Mouse (Mus musculus): ENCODE measurements around the gene Rpa1. TPM values are rescaled to one million over a fixed set of nuclear protein-coding genes. Genes with fewer than 3 reads are reported as not detected.
"Not testable (repeated sequence)": the region's sequence is repeated elsewhere in the genome, so short reads cannot be mapped to it uniquely, and the experiment has no call there.

Gene Rpa1
- polyA plus RNA-seq (2016; fragmentation: Nextera tagmentation; extraction: Ambion mirVana): 153 and 163 TPM in 2 replicates

GRCm38 (mm10) chr11:75348199-75348889 lies at the start of gene Rpa1, which contains the start of gene Smyd4:
Rpa1 (minus strand) TSS chr11:75348324.
Smyd4 (plus strand) TSS chr11:75348433.
- Histone ChIP-seq H3K9me3 (no peaks in the 10 kb centered on the region), H3K4me2 (peak within 1 kb of the TSS; percentile 83), H3K4me3 (replicated peaks) (peak within 1 kb of the TSS; percentile 70), H3K9ac (replicated peaks) (peak within 1 kb of the TSS; percentile 79), H3K27me3 (no peaks in the 10 kb centered on the region), H3K4me1 (replicated peaks) (peaks cover 18% of the 10 kb centered on the region), H3K36me3 (peaks cover 6% of the 10 kb centered on the region), H3K27ac (peak within 1 kb of the TSS; percentile 75)
- ATAC-seq (ENCODE audit: insufficient number of reproducible peaks, insufficient read depth, low FRiP score, low TSS enrichment, low read depth): peak; percentile 100
- under 1% methylated on average over 56 of the region's 56 CpGs for WGBS

- H3K9me3 ChIP-seq: no peaks in the 10 kb centered on the region
- 77% methylated on average over 7 of the region's 7 CpGs for WGBS
- peaks cover 9% of the 10 kb centered on the region; the same call in 1 of the 2 replicates for H3K36me3 ChIP-seq
- H3K4me2 ChIP-seq: no peak overlapping the region
- H3K4me1 ChIP-seq (replicated peaks): no peaks in the 10 kb centered on the region
- H3K9ac ChIP-seq (replicated peaks): no peak overlapping the region
- no peaks in the 10 kb centered on the region for H3K27me3 ChIP-seq
- H3K27ac ChIP-seq: no peak overlapping the region
- no peak for ATAC-seq (ENCODE audit: insufficient number of reproducible peaks, insufficient read depth, low FRiP score, low TSS enrichment, low read depth)
- H3K4me3 ChIP-seq (replicated peaks): no peak overlapping the region
Measured at GRCm38 (mm10) chr11:75397452-75397851, 49.3 kb upstream of the Rpa1 start.

- Histone ChIP-seq H3K4me1 (replicated peaks) (no peaks in the 10 kb centered on the region), H3K9ac (replicated peaks) (no peak overlapping the region), H3K27me3 (no peaks in the 10 kb centered on the region), H3K4me2 (no peak overlapping the region), H3K4me3 (replicated peaks) (no peak overlapping the region), H3K36me3 (peaks cover 10% of the 10 kb centered on the region; the same call in 1 of the 2 replicates), H3K27ac (no peak overlapping the region), H3K9me3 (no peaks in the 10 kb centered on the region)
- 88% methylated on average over 1 of the region's 1 CpGs for WGBS
- ATAC-seq (ENCODE audit: insufficient number of reproducible peaks, insufficient read depth, low FRiP score, low TSS enrichment, low read depth): no peak
Measured at GRCm38 (mm10) chr11:75395611-75396010, 47.5 kb upstream of the Rpa1 start.

GRCm38 (mm10) chr11:75383529-75383928 lies 35.4 kb upstream of the Rpa1 start:
- not testable (repeated sequence) for H3K27me3 ChIP-seq; H3K4me2 ChIP-seq; H3K4me1 ChIP-seq (replicated peaks); H3K9ac ChIP-seq (replicated peaks); H3K4me3 ChIP-seq (replicated peaks); H3K9me3 ChIP-seq; H3K27ac ChIP-seq; ATAC-seq (ENCODE audit: insufficient number of reproducible peaks, insufficient read depth, low FRiP score, low TSS enrichment, low read depth)
- H3K36me3 ChIP-seq: peaks cover 18% of the 10 kb centered on the region; the same call in 1 of the 2 replicates
- 58% methylated on average over 3 of the region's 3 CpGs for WGBS

GRCm38 (mm10) chr11:75378786-75379185 lies 30.7 kb upstream of the Rpa1 start:
- 92% methylated on average over 2 of the region's 2 CpGs for WGBS
- not testable (repeated sequence) for H3K9ac ChIP-seq (replicated peaks); H3K4me2 ChIP-seq; H3K4me3 ChIP-seq (replicated peaks); H3K9me3 ChIP-seq; H3K27me3 ChIP-seq; H3K36me3 ChIP-seq; H3K27ac ChIP-seq; H3K4me1 ChIP-seq (replicated peaks); ATAC-seq (ENCODE audit: insufficient number of reproducible peaks, insufficient read depth, low FRiP score, low TSS enrichment, low read depth)

GRCm38 (mm10) chr11:75377125-75377524 lies 29.0 kb upstream of the Rpa1 start:
- no peak for ATAC-seq (ENCODE audit: insufficient number of reproducible peaks, insufficient read depth, low FRiP score, low TSS enrichment, low read depth)
- H3K27me3 ChIP-seq: no peaks in the 10 kb centered on the region
- 86% methylated on average over 1 of the region's 1 CpGs for WGBS
- H3K27ac ChIP-seq: no peak overlapping the region
- no peaks in the 10 kb centered on the region for H3K36me3 ChIP-seq
- no peaks in the 10 kb centered on the region for H3K9me3 ChIP-seq
- H3K4me3 ChIP-seq (replicated peaks): no peak overlapping the region
- no peak overlapping the region for H3K9ac ChIP-seq (replicated peaks)
- no peaks in the 10 kb centered on the region for H3K4me1 ChIP-seq (replicated peaks)
- H3K4me2 ChIP-seq: no peak overlapping the region

DNA sequence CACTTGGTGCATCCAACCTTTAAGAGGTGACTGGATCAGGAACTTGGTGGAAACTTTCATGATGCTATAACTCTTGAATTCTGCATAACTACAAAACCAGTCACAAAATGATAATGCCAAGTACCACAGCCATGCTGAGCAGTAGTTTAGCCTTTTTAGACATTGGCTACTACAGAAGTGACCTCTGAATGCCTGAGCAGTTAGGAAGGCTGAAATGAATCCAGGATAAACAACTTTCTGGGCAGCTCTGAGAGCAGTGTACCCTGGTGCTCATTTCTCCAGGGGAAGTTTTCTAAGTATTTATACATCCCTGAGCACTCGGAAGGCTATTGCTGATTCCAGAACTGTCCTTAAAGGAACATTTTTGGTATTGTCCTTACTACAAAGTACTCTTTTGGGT lies 7.4 kb upstream of the Rpa1 start:
- H3K4me1 ChIP-seq (replicated peaks): no peaks in the 10 kb centered on the region
- ATAC-seq (ENCODE audit: insufficient number of reproducible peaks, insufficient read depth, low FRiP score, low TSS enrichment, low read depth): no peak
- peaks cover 25% of the 10 kb centered on the region for H3K36me3 ChIP-seq
- no peak overlapping the region for H3K4me3 ChIP-seq (replicated peaks)
- H3K4me2 ChIP-seq: no peak overlapping the region
- H3K27ac ChIP-seq: no peak overlapping the region
- H3K9ac ChIP-seq (replicated peaks): no peak overlapping the region
- H3K27me3 ChIP-seq: no peaks in the 10 kb centered on the region
- no peaks in the 10 kb centered on the region for H3K9me3 ChIP-seq
- WGBS: 95% methylated on average over 1 of the region's 1 CpGs

- Histone ChIP-seq H3K9ac (replicated peaks) (no peak overlapping the region), H3K27me3 (no peaks in the 10 kb centered on the region), H3K4me2 (no peak overlapping the region), H3K36me3 (peaks cover 20% of the 10 kb centered on the region), H3K4me1 (replicated peaks) (peaks cover 17% of the 10 kb centered on the region), H3K27ac (no peak overlapping the region), H3K4me3 (replicated peaks) (no peak overlapping the region), H3K9me3 (no peaks in the 10 kb centered on the region)
- ATAC-seq (ENCODE audit: insufficient number of reproducible peaks, insufficient read depth, low FRiP score, low TSS enrichment, low read depth): no peak
Measured at GRCm38 (mm10) chr11:75351225-75351624, 3.1 kb upstream of the Rpa1 start.

DNA sequence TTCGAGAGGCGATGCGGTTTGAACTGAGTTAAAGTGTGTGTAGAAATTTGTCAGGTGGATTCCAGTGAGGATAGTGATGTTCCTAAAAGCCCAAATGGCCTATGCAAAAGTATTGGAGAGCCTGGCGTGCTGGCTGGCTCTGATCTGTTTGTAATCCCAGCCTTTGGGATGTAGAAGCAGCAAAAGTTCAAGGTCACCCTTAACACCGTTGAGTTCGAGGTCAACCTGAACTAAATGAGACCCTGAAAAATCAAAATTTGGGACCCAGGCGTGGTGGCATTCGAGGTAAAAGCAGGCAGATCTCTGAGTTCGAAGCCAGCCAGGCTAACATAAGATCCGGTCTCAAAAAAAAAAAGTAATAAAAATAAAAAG lies 752 bp upstream of the Rpa1 start:
- no peak for ATAC-seq (ENCODE audit: insufficient number of reproducible peaks, insufficient read depth, low FRiP score, low TSS enrichment, low read depth)

GRCm38 (mm10) chr11:75347596-75347995 lies 528 bp downstream of the Rpa1 start:
- H3K27ac ChIP-seq: peak overlapping the region; percentile 69; the same call in 1 of the 2 replicates
- peaks cover 8% of the 10 kb centered on the region for H3K36me3 ChIP-seq
- no peaks in the 10 kb centered on the region for H3K9me3 ChIP-seq
- no peaks in the 10 kb centered on the region for H3K27me3 ChIP-seq
- peak overlapping the region; percentile 83 for H3K4me2 ChIP-seq
- H3K9ac ChIP-seq (replicated peaks): peak overlapping the region; percentile 79
- ATAC-seq (ENCODE audit: insufficient number of reproducible peaks, insufficient read depth, low FRiP score, low TSS enrichment, low read depth): no peak
- peaks cover 18% of the 10 kb centered on the region for H3K4me1 ChIP-seq (replicated peaks)
- peak overlapping the region; percentile 70 for H3K4me3 ChIP-seq (replicated peaks)
- 1% methylated on average over 10 of the region's 10 CpGs for WGBS

More for the DNA sequence above, 752 bp upstream of the Rpa1 start:
- peak overlapping the region; percentile 74 for H3K9ac ChIP-seq (replicated peaks)
- peak overlapping the region; percentile 75; the same call in 1 of the 2 replicates for H3K27ac ChIP-seq
- WGBS: 42% methylated on average over 10 of the region's 10 CpGs
- peaks cover 18% of the 10 kb centered on the region for H3K4me1 ChIP-seq (replicated peaks)
- H3K27me3 ChIP-seq: no peaks in the 10 kb centered on the region
- peak overlapping the region; percentile 83 for H3K4me2 ChIP-seq
- peaks cover 9% of the 10 kb centered on the region; the same call in 1 of the 2 replicates for H3K36me3 ChIP-seq
- peak overlapping the region; percentile 70 for H3K4me3 ChIP-seq (replicated peaks)
- H3K9me3 ChIP-seq: no peaks in the 10 kb centered on the region

DNA sequence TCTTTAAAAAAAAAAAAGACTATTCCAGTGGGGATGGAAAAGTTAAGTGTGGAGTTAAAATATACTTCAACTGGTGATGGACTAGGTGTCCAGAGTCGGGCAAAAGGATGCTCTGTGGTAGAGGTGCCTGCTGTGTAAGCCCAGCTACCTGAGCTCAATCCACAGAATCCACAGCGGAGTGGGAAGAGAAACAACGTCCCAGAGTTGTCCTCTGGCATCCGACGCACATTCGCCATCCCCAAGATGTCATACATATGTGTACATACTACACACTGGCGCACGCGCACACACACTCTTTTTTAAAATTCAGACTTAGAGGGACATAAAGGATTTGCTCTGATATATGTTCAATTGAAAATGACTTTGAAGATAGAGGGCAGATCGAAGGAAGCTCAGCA lies 937 bp downstream of the Rpa1 start:
- H3K4me3 ChIP-seq (replicated peaks): peak overlapping the region; percentile 70
- H3K9ac ChIP-seq (replicated peaks): peak overlapping the region; percentile 79
- H3K27ac ChIP-seq: no peak overlapping the region
- 42% methylated on average over 10 of the region's 10 CpGs for WGBS
- peaks cover 4% of the 10 kb centered on the region for H3K36me3 ChIP-seq
- no peak for ATAC-seq (ENCODE audit: insufficient number of reproducible peaks, insufficient read depth, low FRiP score, low TSS enrichment, low read depth)
- peak overlapping the region; percentile 83 for H3K4me2 ChIP-seq
- H3K27me3 ChIP-seq: no peaks in the 10 kb centered on the region
- H3K4me1 ChIP-seq (replicated peaks): peaks cover 18% of the 10 kb centered on the region
- H3K9me3 ChIP-seq: no peaks in the 10 kb centered on the region

All from limb, embryonic 12.5 days (tissue).